Mouse (Mus musculus): ENCODE measurements around the gene Plekho1.

DNA sequence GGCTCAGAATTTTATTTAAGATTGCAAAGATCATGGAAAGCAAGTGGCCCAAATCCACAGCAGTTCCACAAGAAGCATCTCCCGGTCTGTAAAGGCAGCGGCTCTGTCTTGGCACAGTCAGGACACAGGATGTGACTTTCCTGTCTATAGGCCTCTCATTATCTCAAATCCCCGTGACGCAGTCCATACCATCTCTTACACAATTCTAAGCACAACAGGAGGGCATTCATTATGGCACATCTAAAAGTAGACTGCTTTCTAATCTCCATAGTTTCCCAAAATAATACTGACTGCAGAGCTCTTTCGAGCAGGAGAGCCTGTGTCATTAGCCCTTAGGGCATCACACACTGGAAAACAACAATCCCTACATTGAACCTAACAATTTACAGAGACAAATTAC, 17.0 kb upstream of the Plekho1 start:
- TF ChIP-seq CTCF (IDR thresholded peaks at IDR 0.05), result no peak
- no peak for TF ChIP-seq EP300 (IDR thresholded peaks at IDR 0.05)
